Mouse (Mus musculus) limb, embryonic 10.5 days (tissue): ENCODE data around the gene Mlkl. TPM values are rescaled to one million over a fixed set of nuclear protein-coding genes. Genes with fewer than 3 reads are reported as not detected.
"Not testable (repeated sequence)": the region's sequence is repeated elsewhere in the genome, so short reads cannot be mapped to it uniquely, and the experiment has no call there.

Source experiments
- DNase-seq: peaks from one replicate; pipeline ENCODE4 v3.0.0-alpha.2; 2017; ENCODE audit warnings: low spot score
- H3K27ac ChIP-seq: fragments of 300-500 bp; sonication (generic); 2 replicates; pipeline ENCODE4 v1.5.1; 2016; ENCODE audit warnings: mild to moderate bottlenecking
- H3K27me3 ChIP-seq: fragments of 300-500 bp; sonication (generic); 2 replicates; pipeline ENCODE4 v1.6.1; 2016; ENCODE audit warnings: low read depth, mild to moderate bottlenecking; ENCODE audit not compliant: poor library complexity, severe bottlenecking
- H3K36me3 ChIP-seq: fragments of 300-500 bp; sonication (generic); 2 replicates; pipeline ENCODE4 v1.6.1; 2016; ENCODE audit warnings: mild to moderate bottlenecking, moderate library complexity
- H3K4me1 ChIP-seq: fragments of 300-500 bp; sonication (generic); 2 replicates; pipeline ENCODE4 v1.6.1; 2016
- H3K4me3 ChIP-seq: fragments of 300-500 bp; sonication (generic); 2 replicates; pipeline ENCODE4 v1.5.1; 2016; ENCODE audit warnings: mild to moderate bottlenecking, moderate library complexity
- H3K9me3 ChIP-seq: fragments of 300-500 bp; sonication (generic); replicated peaks from 2 replicates; pipeline ENCODE4 v1.6.1; 2016; ENCODE audit warnings: mild to moderate bottlenecking
- WGBS: fragments of 180-500 bp; shearing (Covaris S2); methylation state at CpG from one replicate; pipeline ENCODE4 v1.1.7; 2016; 5-methylcytosine and 5-hydroxymethylcytosine counted together
- polyA plus RNA-seq: library from polyadenylated mRNA; unstranded; fragments of >200 nt; fragmentation: Nextera tagmentation; extraction: Ambion mirVana; gene quantifications from 2 replicates; pipeline ENCODE4 v1.2.1, GENCODE M21; 2016

The Mlkl gene
- polyA plus RNA-seq, 1 experiment from 2014 or later, result 0.70 TPM

DNA sequence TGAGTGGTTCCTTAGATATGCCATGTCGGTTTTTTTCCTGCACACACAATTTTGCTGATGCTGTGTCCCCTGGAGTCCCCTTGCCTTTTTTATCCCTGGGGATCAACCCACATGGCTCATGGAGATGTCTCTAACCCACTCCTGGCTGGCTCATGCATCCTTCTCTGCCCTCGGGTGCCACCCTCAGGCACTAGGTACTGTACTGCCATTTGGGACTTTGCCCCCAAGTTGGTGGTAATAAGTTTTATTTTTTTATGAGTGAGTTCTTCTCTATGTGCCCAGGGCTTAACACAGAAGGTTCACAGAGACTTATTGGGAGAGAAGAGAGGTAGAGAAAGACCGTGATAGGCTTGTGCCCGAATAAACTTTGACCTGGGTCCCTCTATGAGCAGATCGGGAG, 14.3 kb upstream of the Mlkl start:
- Histone ChIP-seq H3K9me3 (no peaks in the 10 kb centered on the region), H3K4me1 (no peaks in the 10 kb centered on the region), H3K36me3 (no peaks in the 10 kb centered on the region), H3K4me3 (no peak overlapping the region), H3K27me3 (no peaks in the 10 kb centered on the region), H3K27ac (no peak overlapping the region)
- WGBS, result 86% methylated on average over 5 of the region's 5 CpGs
- DNase-seq, result no peak

DNA sequence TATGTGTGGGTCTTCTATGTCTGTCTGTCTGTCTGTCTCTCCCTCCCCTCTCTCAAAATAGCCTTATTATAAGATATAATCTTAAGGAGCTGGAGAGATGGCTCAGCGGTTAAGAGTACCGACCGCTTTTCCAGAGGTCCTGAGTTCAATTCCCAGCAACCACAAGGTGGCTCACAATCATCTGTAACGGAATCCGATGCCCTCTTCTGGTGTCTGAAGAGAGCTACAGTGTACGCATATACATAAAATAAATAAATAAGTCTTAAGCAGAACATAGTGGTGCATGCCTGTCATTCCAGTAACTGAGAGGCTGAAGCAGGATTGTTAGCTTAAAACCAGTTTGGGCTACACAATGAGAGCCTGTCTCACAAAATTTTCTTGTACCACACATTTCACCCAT, 12.6 kb upstream of the Mlkl start:
- WGBS, result 81% methylated on average over 6 of the region's 6 CpGs
- no peaks in the 10 kb centered on the region for H3K36me3 ChIP-seq
- no peak for DNase-seq
- no peaks in the 10 kb centered on the region for H3K27me3 ChIP-seq
- H3K9me3 ChIP-seq, result no peaks in the 10 kb centered on the region
- H3K4me1 ChIP-seq, result no peaks in the 10 kb centered on the region
- no peak overlapping the region for H3K4me3 ChIP-seq
- H3K27ac ChIP-seq, result no peak overlapping the region

DNA sequence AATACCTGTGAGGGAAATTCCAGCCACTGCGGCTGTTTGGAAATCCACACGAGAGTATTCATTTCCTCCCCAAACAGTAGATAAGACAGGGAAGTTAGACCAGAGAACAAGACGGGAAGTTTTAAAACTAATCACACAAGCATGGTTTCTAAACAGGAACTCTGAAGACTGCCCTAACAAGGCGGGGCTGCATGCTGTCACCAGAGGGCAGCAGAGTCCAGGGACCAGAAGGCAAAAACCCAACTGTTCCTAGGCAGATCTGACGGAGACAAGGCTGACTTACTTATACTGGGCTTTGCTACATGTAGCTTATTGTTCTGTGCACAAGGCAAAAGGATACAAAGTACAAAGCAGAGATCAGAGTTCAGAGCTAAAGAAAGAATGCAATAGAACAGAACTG, 5.2 kb upstream of the Mlkl start:
- Histone ChIP-seq H3K4me3 (no peak overlapping the region), H3K27ac (no peak overlapping the region), H3K36me3 (no peaks in the 10 kb centered on the region), H3K9me3 (no peaks in the 10 kb centered on the region), H3K4me1 (no peaks in the 10 kb centered on the region), H3K27me3 (peaks cover 22% of the 10 kb centered on the region)
- 21% methylated on average over 5 of the region's 5 CpGs for WGBS
- DNase-seq, result peak; percentile 69

DNA sequence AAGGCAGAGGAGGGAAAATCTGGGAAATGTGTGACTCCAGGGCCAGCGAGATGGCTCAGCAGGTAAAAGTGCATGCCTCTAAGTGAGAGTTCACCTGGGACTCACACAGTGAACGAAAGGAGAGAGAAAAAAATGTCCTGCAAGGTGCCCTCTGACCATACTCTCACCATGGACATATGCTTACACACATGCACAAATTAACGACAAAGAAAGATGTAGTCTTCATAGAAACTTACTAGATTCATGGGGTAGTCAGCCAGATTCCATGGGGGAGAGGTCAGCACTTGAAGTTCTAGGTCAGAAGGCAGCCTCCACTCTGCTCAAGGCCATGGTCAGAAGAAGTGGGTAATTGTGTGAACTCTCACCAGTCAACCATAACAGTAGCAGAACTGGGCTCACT, 2.2 kb upstream of the Mlkl start:
- no peak overlapping the region for H3K4me3 ChIP-seq
- peaks cover 52% of the 10 kb centered on the region for H3K27me3 ChIP-seq
- WGBS, result 69% methylated on average over 3 of the region's 3 CpGs

DNA sequence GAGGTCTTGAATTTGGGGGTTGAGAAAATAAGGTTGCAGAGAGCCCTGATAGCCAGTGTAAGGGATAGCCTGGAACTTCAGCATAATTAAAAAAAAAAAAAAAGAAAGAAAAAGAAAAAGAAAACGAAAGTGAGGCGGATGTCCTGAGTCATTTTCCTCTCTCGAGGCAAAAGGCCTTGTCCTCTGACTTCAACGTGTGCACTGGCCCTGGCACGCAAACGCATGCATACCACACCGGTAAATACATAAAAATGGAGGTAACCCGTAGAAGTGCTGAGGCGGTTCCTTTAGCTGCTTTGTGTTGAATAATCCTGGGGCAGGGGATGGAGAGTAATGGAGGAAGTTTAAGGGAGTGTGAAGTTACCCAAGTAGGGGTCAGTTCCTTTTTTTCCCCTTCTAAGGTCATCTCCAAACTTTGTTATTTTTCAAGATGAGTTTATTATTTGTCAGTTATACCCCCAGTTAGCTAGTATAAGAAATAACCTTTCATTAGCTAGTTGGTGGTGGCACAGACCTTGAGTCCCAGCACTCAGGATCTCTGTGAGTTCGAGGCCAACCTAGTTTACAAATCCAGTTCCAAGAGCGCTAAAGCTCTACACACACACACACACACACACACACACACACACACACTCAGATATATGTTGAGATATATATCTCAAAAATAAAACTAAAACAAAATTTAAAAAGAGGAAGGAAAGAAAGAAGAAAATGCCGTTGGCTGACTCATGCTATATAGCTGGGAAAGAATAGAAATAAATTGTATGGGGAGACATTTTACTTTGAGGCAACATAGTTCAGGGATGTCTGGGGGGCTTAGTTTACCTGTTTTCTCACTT, 612 bp upstream of the Mlkl start:
- no peak for DNase-seq
- H3K4me3 ChIP-seq, result peak overlapping the region; percentile 49; the same call in 1 of the 2 replicates
- peaks cover 58% of the 10 kb centered on the region for H3K27me3 ChIP-seq
- H3K27ac ChIP-seq, result no peak overlapping the region
- H3K36me3 ChIP-seq, result no peaks in the 10 kb centered on the region
- H3K9me3 ChIP-seq, result no peaks in the 10 kb centered on the region
- peaks cover 9% of the 10 kb centered on the region for H3K4me1 ChIP-seq
- 48% methylated on average over 12 of the region's 12 CpGs for WGBS

More for the DNA sequence above, 2.2 kb upstream of the Mlkl start:
- Histone ChIP-seq H3K36me3 (no peaks in the 10 kb centered on the region), H3K9me3 (no peaks in the 10 kb centered on the region), H3K27ac (no peak overlapping the region), H3K4me1 (peaks cover 9% of the 10 kb centered on the region)
- no peak for DNase-seq

DNA sequence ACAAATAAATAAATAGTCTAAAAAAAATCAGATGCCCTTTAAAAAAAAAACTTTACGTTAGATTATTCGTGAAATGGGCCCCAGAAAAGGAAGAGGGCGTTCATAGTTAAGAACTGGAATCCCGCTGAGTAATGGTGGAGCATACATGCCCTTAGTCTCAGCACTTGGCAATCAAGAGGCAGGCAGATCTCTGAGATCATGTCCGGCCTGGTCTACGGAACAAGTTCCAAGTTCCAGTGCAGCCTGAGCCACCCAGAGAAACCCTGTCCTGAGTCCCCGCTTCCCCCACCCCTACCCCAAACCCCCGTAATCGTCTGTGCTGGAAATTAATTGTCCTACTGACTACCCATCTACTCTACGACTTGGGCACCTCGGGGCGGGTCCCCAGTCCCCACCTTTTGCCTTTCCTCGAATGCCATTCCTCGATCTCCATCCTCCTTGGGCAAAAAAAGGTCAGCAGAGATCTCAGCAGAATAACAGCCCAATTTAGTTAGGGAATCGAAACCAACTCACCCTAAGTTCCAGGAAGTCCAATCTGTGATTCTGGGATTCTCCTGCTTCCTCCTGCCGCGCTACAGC, 577 bp downstream of the Mlkl start:
- Histone ChIP-seq H3K9me3 (no peaks in the 10 kb centered on the region), H3K36me3 (no peaks in the 10 kb centered on the region), H3K27me3 (peaks cover 58% of the 10 kb centered on the region), H3K4me3 (peak overlapping the region; percentile 49), H3K4me1 (peaks cover 9% of the 10 kb centered on the region), H3K27ac (no peak overlapping the region)
- 31% methylated on average over 17 of the region's 17 CpGs for WGBS
- no peak for DNase-seq

DNA sequence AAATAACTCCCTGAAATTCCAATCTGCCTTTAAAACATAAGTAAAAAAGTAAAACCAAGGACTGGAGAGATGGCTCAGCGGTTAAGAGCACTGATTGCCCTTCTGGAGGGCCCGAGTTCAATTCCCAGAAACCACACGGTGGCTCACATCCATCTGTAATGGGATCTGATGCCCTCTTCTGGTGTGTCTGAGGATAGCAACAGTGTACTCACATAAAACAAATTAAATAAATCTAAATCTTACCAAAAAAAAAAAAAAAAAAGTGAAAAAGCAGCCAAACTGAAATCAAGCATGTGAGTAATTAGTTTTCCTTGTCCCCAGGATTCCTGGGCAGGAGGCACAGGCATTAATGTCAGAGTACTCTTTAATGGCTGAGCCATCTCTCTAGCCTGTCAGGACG, 1.3 kb downstream of the Mlkl start:
- 85% methylated on average over 4 of the region's 4 CpGs for WGBS
- H3K9me3 ChIP-seq, result no peaks in the 10 kb centered on the region

DNA sequence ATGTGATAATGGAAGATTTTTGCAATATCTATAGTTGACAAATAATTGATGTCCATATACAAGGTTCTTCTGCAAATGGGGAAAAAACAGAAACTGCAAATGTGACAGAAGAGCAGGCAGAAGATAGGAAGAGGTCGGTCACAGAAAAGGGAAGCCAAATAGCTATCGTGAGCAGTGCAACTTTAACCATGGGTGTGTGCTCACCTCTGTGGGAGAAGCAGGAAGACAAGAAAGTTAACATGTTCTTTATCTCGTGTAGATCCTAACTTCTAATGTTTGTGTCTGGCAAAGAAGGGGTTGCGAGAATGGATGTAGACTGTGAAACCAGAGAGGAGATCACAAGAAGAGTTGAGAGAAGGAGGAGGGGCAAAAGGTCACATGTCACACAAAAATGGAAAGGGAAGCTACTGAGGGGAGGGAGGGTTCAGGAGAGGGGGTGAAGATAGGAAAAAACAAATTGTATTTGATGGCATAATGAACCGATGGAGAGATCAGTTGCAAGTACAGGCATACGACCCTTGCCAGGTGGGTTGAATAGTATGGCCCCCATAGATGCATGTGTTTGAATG, 12.7 kb downstream of the Mlkl start:
- WGBS, result 87% methylated on average over 6 of the region's 6 CpGs
- no peak for DNase-seq
- H3K27ac ChIP-seq, result no peak overlapping the region

More for the DNA sequence above, 1.3 kb downstream of the Mlkl start:
- H3K36me3 ChIP-seq, result no peaks in the 10 kb centered on the region
- H3K4me1 ChIP-seq, result peaks cover 9% of the 10 kb centered on the region
- H3K27ac ChIP-seq, result no peak overlapping the region
- no peak for DNase-seq
- peaks cover 58% of the 10 kb centered on the region for H3K27me3 ChIP-seq
- H3K4me3 ChIP-seq, result no peak overlapping the region

DNA sequence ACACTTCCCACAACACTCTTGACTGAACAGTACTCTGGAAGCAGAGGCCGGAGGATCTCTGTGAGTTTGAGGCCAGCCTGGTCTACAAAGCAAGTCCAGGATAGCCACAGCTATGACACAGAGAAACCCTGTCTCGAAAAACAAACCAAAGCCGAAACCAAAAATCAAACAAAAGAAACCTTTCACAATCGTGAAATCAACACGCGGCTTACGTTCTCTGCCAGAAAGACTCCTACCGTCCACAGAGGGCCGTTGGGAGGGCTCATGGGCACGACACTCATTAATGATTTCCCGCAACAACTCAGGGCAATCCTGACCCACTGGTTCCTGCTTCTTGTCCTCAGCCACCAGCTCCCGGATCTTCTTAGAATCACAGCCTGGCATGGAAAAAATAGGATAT, 23.2 kb downstream of the Mlkl start:
- Histone ChIP-seq H3K4me1 (no peaks in the 10 kb centered on the region), H3K9me3 (no peaks in the 10 kb centered on the region), H3K36me3 (no peaks in the 10 kb centered on the region), H3K27ac (no peak overlapping the region), H3K4me3 (no peak overlapping the region), H3K27me3 (peaks cover 3% of the 10 kb centered on the region; the same call in 1 of the 2 replicates)
- WGBS, result 90% methylated on average over 12 of the region's 12 CpGs
- DNase-seq, result no peak

More for the DNA sequence above, 12.7 kb downstream of the Mlkl start:
- H3K9me3 ChIP-seq, result no peaks in the 10 kb centered on the region
- H3K4me3 ChIP-seq, result no peak overlapping the region
- H3K36me3 ChIP-seq, result no peaks in the 10 kb centered on the region
- H3K4me1 ChIP-seq, result no peaks in the 10 kb centered on the region
- H3K27me3 ChIP-seq, result no peaks in the 10 kb centered on the region

DNA sequence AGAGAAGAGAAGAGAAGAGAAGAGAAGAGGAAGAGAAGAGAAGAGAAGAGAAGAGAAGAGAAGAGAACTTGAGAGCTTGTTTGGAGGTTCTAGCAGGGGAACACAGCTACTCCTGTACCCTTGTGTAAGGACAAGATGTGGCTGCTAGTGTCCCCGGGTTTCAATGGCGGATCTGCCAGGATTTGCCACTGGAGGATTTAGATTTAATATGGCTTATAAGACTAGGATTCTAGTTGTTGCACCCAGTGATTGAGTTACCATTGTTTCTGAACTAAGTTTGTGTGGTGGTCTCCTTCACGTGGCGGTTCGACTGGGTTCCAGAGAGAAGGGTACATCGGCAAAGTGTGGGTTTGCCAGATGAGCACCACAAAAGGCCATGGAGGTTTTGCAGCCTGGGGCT, 24.0 kb downstream of the Mlkl start:
- not testable (repeated sequence) for H3K9me3 ChIP-seq, DNase-seq, H3K27me3 ChIP-seq, H3K4me3 ChIP-seq, H3K36me3 ChIP-seq, H3K27ac ChIP-seq, H3K4me1 ChIP-seq
- WGBS, result 95% methylated on average over 6 of the region's 6 CpGs

DNA sequence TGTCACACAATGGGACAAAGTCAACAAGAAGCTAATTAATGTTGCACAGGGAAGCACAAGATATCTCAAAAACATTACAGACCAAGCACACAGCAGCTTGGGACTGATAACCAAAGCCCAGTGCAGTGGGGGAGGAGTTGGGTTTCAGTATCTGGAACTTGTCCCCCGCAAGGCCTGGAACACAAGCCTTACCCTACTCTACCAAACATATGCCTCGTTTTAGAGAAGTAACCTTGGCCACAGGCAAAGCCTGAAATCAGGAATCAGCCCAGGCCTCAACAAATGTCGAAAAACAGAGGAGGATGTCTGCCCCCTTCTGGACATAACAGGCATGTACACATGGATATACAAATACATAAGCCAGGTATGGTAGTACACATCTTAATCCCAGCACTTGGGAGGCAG, 25.2 kb downstream of the Mlkl start:
- no peaks in the 10 kb centered on the region for H3K36me3 ChIP-seq
- WGBS, result 76% methylated on average over 3 of the region's 3 CpGs
- H3K27me3 ChIP-seq, result no peaks in the 10 kb centered on the region
- no peak overlapping the region for H3K27ac ChIP-seq
- no peaks in the 10 kb centered on the region for H3K4me1 ChIP-seq
- no peak for DNase-seq
- H3K9me3 ChIP-seq, result no peaks in the 10 kb centered on the region
- H3K4me3 ChIP-seq, result no peak overlapping the region

DNA sequence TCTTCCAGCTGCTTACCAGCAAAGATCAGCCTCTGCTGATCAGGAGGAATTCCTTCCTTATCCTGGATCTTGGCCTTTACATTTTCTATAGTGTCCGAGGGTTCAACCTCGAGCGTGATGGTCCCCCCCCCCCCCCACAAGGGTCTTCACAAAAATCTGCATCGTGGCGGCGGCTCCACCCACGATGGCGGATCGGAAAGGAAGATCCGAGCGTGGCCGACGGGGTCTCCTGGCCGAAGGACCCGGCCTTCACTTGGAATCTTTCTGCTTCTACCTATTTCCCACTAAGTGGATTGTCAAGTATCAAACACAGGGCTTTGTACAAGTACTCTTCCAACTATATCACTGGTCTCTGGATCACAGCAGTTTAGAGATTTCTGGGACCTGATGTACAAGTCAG, 28.0 kb downstream of the Mlkl start:
- 91% methylated on average over 15 of the region's 15 CpGs for WGBS
- H3K27me3 ChIP-seq, H3K4me3 ChIP-seq, H3K36me3 ChIP-seq, H3K9me3 ChIP-seq, H3K27ac ChIP-seq, H3K4me1 ChIP-seq, DNase-seq: not testable (repeated sequence)

DNA sequence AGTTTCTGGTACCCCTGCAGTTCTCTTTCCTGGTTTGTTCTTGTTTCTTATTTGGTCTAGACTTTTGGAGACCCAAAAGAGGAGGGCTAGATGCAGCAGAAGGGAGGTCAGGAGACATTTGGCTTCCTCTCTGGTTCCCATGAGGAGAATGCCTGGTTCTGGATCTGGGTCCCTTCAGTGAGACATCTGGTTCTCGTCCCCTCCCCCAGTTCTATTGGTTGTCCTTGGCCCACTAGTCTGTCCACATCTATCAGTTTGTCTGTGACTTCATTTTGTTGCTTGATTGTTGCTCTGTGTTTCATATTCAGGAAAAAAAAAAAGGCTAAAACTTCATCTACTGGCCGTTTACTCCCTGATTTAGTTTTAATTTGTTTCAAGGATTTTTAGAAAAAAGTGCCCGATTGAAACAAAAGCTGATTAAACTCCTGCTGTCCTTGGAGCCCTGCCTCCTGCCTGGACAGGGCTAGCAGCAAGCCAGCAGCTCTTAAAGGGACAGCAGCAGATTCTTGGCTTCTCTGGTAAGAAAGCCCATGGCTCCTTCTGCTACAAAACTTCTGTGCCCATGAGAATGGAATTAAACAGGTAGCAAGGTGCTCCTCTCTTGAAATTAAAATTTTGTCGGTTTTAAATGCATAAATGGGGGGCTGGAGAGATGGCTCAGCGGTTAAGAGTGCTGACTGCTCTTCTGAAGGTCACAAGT, 32.8 kb downstream of the Mlkl start:
- 40% methylated on average over 5 of the region's 5 CpGs for WGBS
- Histone ChIP-seq H3K4me1 (peaks cover 3% of the 10 kb centered on the region; the same call in 1 of the 2 replicates), H3K9me3 (no peaks in the 10 kb centered on the region), H3K4me3 (no peak overlapping the region), H3K27me3 (no peaks in the 10 kb centered on the region), H3K27ac (no peak overlapping the region), H3K36me3 (no peaks in the 10 kb centered on the region)
- DNase-seq, result no peak
